Comparison of ENCODE assay signal across 8 mouse cellular contexts in genomic region chr17:24550416-24551049, GRCm38 (mm10). TPM values are rescaled to one million over a fixed set of nuclear protein-coding genes. Genes with fewer than 3 reads are reported as not detected.
DNase-seq lines count a peak whose midpoint lies in the region; ATAC-seq lines count a peak whose summit lies in the region.

No protein-coding gene starts in this region.

- H3K9ac ChIP-seq in hindbrain, embryonic 13.5 days = peak overlapping the region; percentile 96

- H3K36me3 ChIP-seq in hindbrain, embryonic 13.5 days = no peaks in the 10 kb centered on the region

- intact Hi-C loops in left cerebral cortex, postnatal 10 days (cut with DNase I) = no loop called here

- peak; percentile 88 for ATAC-seq in hindbrain, embryonic 13.5 days (ENCODE audit: low FRiP score)
- peak; percentile 19 for ATAC-seq in megakaryocyte, adult 5-6 weeks (ENCODE audit: poor library complexity, severe bottlenecking)
- ATAC-seq in activated CD4-positive, CD25-positive, alpha-beta regulatory T cell, adult 4 months = no peak

- H3K4me1 ChIP-seq in hindbrain, embryonic 13.5 days (replicated peaks) = peaks cover 40% of the 10 kb centered on the region

- peak; percentile 94 for DNase-seq in ZHBTc4 (ENCODE audit: low read depth, low spot score)
- DNase-seq in cerebellum, postnatal 10 days = peak; percentile 90 to 92
- DNase-seq in frontal cortex, postnatal 25 days (ENCODE audit: low spot score in 2 of 2) = peak; percentile 58 to 64
- DNase-seq in left cerebral cortex, postnatal 10 days (ENCODE audit: extremely low spot score in 1 of 2, low spot score in 2 of 2) = peak; percentile 75 to 91
- peak; percentile 85 for DNase-seq in skeletal muscle tissue, adult 2 months (ENCODE audit: low read depth, low spot score)

- WGBS in hindbrain, embryonic 13.5 days = under 1% methylated on average over 44 of the region's 44 CpGs

- peaks cover 24% of the 10 kb centered on the region for H3K27me3 ChIP-seq in hindbrain, embryonic 13.5 days

- peak overlapping the region; percentile 91 for H3K4me3 ChIP-seq in hindbrain, embryonic 13.5 days

- H3K27ac ChIP-seq in hindbrain, embryonic 13.5 days = peak overlapping the region; percentile 98

- H3K4me2 ChIP-seq in hindbrain, embryonic 13.5 days = peak overlapping the region; percentile 93

- no peaks in the 10 kb centered on the region for H3K9me3 ChIP-seq in hindbrain, embryonic 13.5 days

RNA-seq across cellular contexts. Expression of gene Pkd1, which starts 0.9 kb away (rescaled TPM):
- polyA plus RNA-seq in hindbrain, embryonic 13.5 days (2015; fragmentation: Nextera tagmentation; extraction: Ambion mirVana) = 20.1 and 21.6 TPM in 2 replicates
- 10 to 100 TPM; 60.8 to 66.7 TPM for total RNA-seq in left cerebral cortex, postnatal 10 days (2021)
- 7.8 and 10.8 TPM in 2 replicates for total RNA-seq in megakaryocyte, adult 5-6 weeks (2015)
- 13.1 and 19.9 TPM in 2 replicates for total RNA-seq in megakaryocyte, adult 5-6 weeks (2017)
- 10 to 100 TPM; 11.5 to 15.4 TPM for polyA plus RNA-seq in activated CD4-positive, CD25-positive, alpha-beta regulatory T cell, adult 4 months (2017; shearing (Covaris generic))

RNA-seq across cellular contexts. Expression of gene Rab26, which starts 16.5 kb away (rescaled TPM):
- polyA plus RNA-seq in hindbrain, embryonic 13.5 days (2015; fragmentation: Nextera tagmentation; extraction: Ambion mirVana) = 2.8 and 3.1 TPM in 2 replicates
- total RNA-seq in left cerebral cortex, postnatal 10 days (2021) = 10 to 100 TPM; 22.6 to 29.8 TPM
- 0.42 and 0.57 TPM in 2 replicates for total RNA-seq in megakaryocyte, adult 5-6 weeks (2015)
- total RNA-seq in megakaryocyte, adult 5-6 weeks (2017) = 0.95 and 1.1 TPM in 2 replicates
- polyA plus RNA-seq in activated CD4-positive, CD25-positive, alpha-beta regulatory T cell, adult 4 months (2017; shearing (Covaris generic)) = 1 to 10 TPM; 2.8 to 3.3 TPM

RNA-seq across cellular contexts. Expression of gene Traf7, which starts 22.8 kb away (rescaled TPM):
- polyA plus RNA-seq in hindbrain, embryonic 13.5 days (2015; fragmentation: Nextera tagmentation; extraction: Ambion mirVana) = 86.0 and 89.9 TPM in 2 replicates
- 100 to 1,000 TPM; 105 to 107 TPM for total RNA-seq in left cerebral cortex, postnatal 10 days (2021)
- 46.4 and 48.1 TPM in 2 replicates for total RNA-seq in megakaryocyte, adult 5-6 weeks (2015)
- 81.3 and 82.8 TPM in 2 replicates for total RNA-seq in megakaryocyte, adult 5-6 weeks (2017)
- polyA plus RNA-seq in activated CD4-positive, CD25-positive, alpha-beta regulatory T cell, adult 4 months (2017; shearing (Covaris generic)) = 10 to 100 TPM; 35.0 to 58.7 TPM

Comparison
In these comparisons a context has a peak if more than half of its experiments do, and no peak if none do; other contexts are left out.
1. RNA of gene Rab26, which starts 16.5 kb away (total RNA-seq): 22.6 to 29.8 TPM in left cerebral cortex, postnatal 10 days; 0.42 to 1.1 TPM in megakaryocyte, adult 5-6 weeks; every median in the first group is over 10 times any median in the second.
2. Peak in every context shown above with its lines, with median percentiles within 50 percentile points of each other: DNase-seq.